Mouse (Mus musculus) myocyte (in vitro differentiated cells): ENCODE measurements around the gene Stk16.

Source experiments
- E2F4 ChIP-seq: IDR thresholded peaks from one replicate; pipeline ENCODE4 v1.6.1; 2011; ENCODE audit warnings: mild to moderate bottlenecking, control low read depth, moderate library complexity; ENCODE audit not compliant: insufficient read depth
- MAX ChIP-seq: IDR thresholded peaks from one replicate; pipeline ENCODE4 v1.6.1; 2011; ENCODE audit warnings: low read depth, mild to moderate bottlenecking, control low read depth
- MYOD1 ChIP-seq, 3 experiments: IDR thresholded peaks; one replicate each; pipeline ENCODE4 v1.6.1; 2011; ENCODE audit warnings: control low read depth in 2 of 3, low read depth in 2 of 3, mild to moderate bottlenecking in 2 of 3, moderate library complexity in 1 of 3; ENCODE audit not compliant: insufficient read length in 2 of 3, control insufficient read depth in 1 of 3
- MYOG ChIP-seq, 3 experiments: IDR thresholded peaks; one replicate each; pipeline ENCODE4 v1.6.1; 2011; ENCODE audit warnings: control low read depth in 2 of 3, low read depth in 2 of 3, mild to moderate bottlenecking in 2 of 3; ENCODE audit not compliant: insufficient read length in 2 of 3, control insufficient read depth in 1 of 3, insufficient read depth in 1 of 3
- POLR2A ChIP-seq: IDR thresholded peaks from one replicate; pipeline ENCODE4 v1.6.1; 2011; ENCODE audit warnings: low read depth, mild to moderate bottlenecking, control low read depth, moderate library complexity; ENCODE audit not compliant: insufficient read length
- POLR2AphosphoS2 ChIP-seq: IDR thresholded peaks from one replicate; pipeline ENCODE4 v1.6.1; 2011; ENCODE audit warnings: low read depth, control low read depth; ENCODE audit not compliant: insufficient read length
- SRF ChIP-seq: IDR thresholded peaks from one replicate; pipeline ENCODE4 v1.6.1; 2011; ENCODE audit warnings: low read depth; ENCODE audit not compliant: control insufficient read depth, insufficient read length
- TCF3 ChIP-seq: IDR thresholded peaks from one replicate; pipeline ENCODE4 v1.6.1; 2011; ENCODE audit warnings: low read depth, control low read depth; ENCODE audit not compliant: insufficient read length

DNA sequence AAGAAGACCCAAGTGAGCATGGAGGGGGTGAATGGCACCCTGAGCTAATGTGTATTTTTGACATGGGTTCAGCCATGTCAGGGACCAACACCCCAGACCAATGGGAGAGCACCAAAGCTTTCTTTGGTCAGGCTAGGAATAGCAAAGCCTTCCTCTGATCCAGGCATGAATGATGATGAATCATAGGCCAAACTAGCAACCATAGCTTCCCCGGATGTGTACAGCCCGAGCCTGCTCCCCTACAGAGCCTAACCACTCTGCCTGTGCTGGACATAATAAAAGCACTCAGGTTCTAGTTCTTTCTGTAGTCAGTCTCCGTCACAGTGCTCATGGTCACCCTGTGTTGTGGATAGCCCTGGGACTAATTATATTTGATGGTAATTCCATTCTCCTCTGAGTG, 10.9 kb downstream of the Stk16 start:
- TF ChIP-seq POLR2A, result no peak
- TF ChIP-seq MAX, result no peak
- no peak for TF ChIP-seq POLR2AphosphoS2
- TF ChIP-seq TCF3, result no peak
- no peak for TF ChIP-seq MYOG (IDR thresholded peaks at IDR 0.05; ENCODE audit: control insufficient read depth in 1 of 3, insufficient read depth in 1 of 3, insufficient read length in 2 of 3, low read depth in 2 of 3)
- TF ChIP-seq SRF, result no peak
- TF ChIP-seq E2F4, result no peak
- TF ChIP-seq MYOD1 (IDR thresholded peaks at IDR 0.05; ENCODE audit: control insufficient read depth in 1 of 3, insufficient read length in 2 of 3, low read depth in 2 of 3), result no peak
